Mouse (Mus musculus) lung, postnatal 0 days (tissue): ENCODE results near the gene Sucla2. TPM values are rescaled to one million over a fixed set of nuclear protein-coding genes. Genes with fewer than 3 reads are reported as not detected.
A peak's percentile ranks its signal among the peaks of the same experiment; 100 is the strongest.

Experiments used
- ATAC-seq: fragments of 200-750 bp; cut with Nextera tagmentation; 2 replicates; pipeline ENCODE4 v1.8.0; 2017; ENCODE audit warnings: moderate library complexity
- DNase-seq: peaks from one replicate; pipeline ENCODE4 v3.0.0-alpha.2; 2016; ENCODE audit warnings: low spot score
- H3K27ac ChIP-seq: fragments of 300-500 bp; sonication (generic); 2 replicates; pipeline ENCODE4 v1.5.1; 2014; ENCODE audit warnings: antibody characterized with exemption, mild to moderate bottlenecking, low read length, mixed read lengths
- H3K27me3 ChIP-seq: fragments of 300-500 bp; sonication (generic); replicated peaks from 2 replicates; pipeline ENCODE4 v1.6.1; 2014; ENCODE audit warnings: low read length, mixed read lengths; ENCODE audit not compliant: insufficient read depth
- H3K36me3 ChIP-seq: fragments of 300-500 bp; sonication (generic); 2 replicates; pipeline ENCODE4 v1.6.1; 2014; ENCODE audit warnings: low read length, mixed read lengths; ENCODE audit not compliant: insufficient read depth
- H3K4me1 ChIP-seq: fragments of 300-500 bp; sonication (generic); 2 replicates; pipeline ENCODE4 v1.6.1; 2014; ENCODE audit warnings: antibody characterized with exemption, low read depth, low read length, mixed read lengths; ENCODE audit not compliant: insufficient read depth
- H3K4me2 ChIP-seq: fragments of 300-500 bp; sonication (generic); replicated peaks from 2 replicates; pipeline ENCODE4 v1.6.1; 2014; ENCODE audit warnings: low read depth, mild to moderate bottlenecking, low read length, moderate library complexity, mixed read lengths
- H3K4me3 ChIP-seq: fragments of 300-500 bp; sonication (generic); 2 replicates; pipeline ENCODE4 v1.5.1; 2014; ENCODE audit warnings: low read depth, low read length
- H3K9ac ChIP-seq: fragments of 300-500 bp; sonication (generic); replicated peaks from 2 replicates; pipeline ENCODE4 v1.6.1; 2014; ENCODE audit warnings: low read depth, mild to moderate bottlenecking
- H3K9me3 ChIP-seq: fragments of 300-500 bp; sonication (generic); 2 replicates; pipeline ENCODE4 v1.6.1; 2016; ENCODE audit warnings: low read length, mixed read lengths
- CTCF ChIP-seq: IDR thresholded peaks from 2 replicates; pipeline ENCODE4 v1.5.1; 2016; ENCODE audit warnings: antibody characterized with exemption, mild to moderate bottlenecking
- EP300 ChIP-seq: IDR thresholded peaks from 2 replicates; pipeline ENCODE4 v1.6.1; 2016; ENCODE audit warnings: antibody characterized with exemption, mild to moderate bottlenecking, control low read depth
- WGBS: fragments of 180-500 bp; shearing (Covaris S2); extraction: QIAGEN DNeasy Blood & Tissue Kit; methylation state at CpG from one replicate; pipeline ENCODE4 v1.1.7; 2014; 5-methylcytosine and 5-hydroxymethylcytosine counted together
- polyA plus RNA-seq: library from polyadenylated mRNA; unstranded; fragments of >200 nt; fragmentation: Nextera tagmentation; extraction: Ambion mirVana; gene quantifications from 2 replicates; pipeline ENCODE4 v1.2.1, GENCODE M21; 2015

Sucla2 gene
- polyA plus RNA-seq, 1 experiment from 2014 or later, result 80.2 TPM

- WGBS, result 95% methylated on average over 5 of the region's 5 CpGs
- Histone ChIP-seq H3K27ac (no peak overlapping the region), H3K9ac (no peak overlapping the region), H3K4me3 (no peak overlapping the region), H3K9me3 (no peaks in the 10 kb centered on the region), H3K36me3 (0 out of 2 replicates have a peak, but pooled peaks cover 5% of the 10 kb centered on the region), H3K27me3 (no peaks in the 10 kb centered on the region), H3K4me1 (no peaks in the 10 kb centered on the region), H3K4me2 (no peak overlapping the region)
- no peak for TF ChIP-seq EP300
- no peak for TF ChIP-seq CTCF
- DNase-seq (no peak), ATAC-seq (no peak)
Observed at GRCm38 (mm10) chr14:73574053-73574452, 48.9 kb downstream of the Sucla2 start.

GRCm38 (mm10) chr14:73576336-73576735 lies 51.2 kb downstream of the Sucla2 start:
- Histone ChIP-seq H3K9ac (no peak overlapping the region), H3K4me3 (no peak overlapping the region), H3K27me3 (no peaks in the 10 kb centered on the region), H3K9me3 (no peaks in the 10 kb centered on the region), H3K4me2 (no peak overlapping the region), H3K4me1 (no peaks in the 10 kb centered on the region), H3K27ac (no peak overlapping the region), H3K36me3 (peaks cover 14% of the 10 kb centered on the region; the same call in 1 of the 2 replicates)
- TF ChIP-seq EP300 (no peak), CTCF (no peak)
- DNase-seq (no peak), ATAC-seq (no peak)

- 89% methylated on average over 1 of the region's 1 CpGs for WGBS
- Histone ChIP-seq H3K4me3 (no peak overlapping the region), H3K9ac (no peak overlapping the region), H3K4me2 (no peak overlapping the region), H3K27ac (no peak overlapping the region), H3K4me1 (no peaks in the 10 kb centered on the region), H3K9me3 (no peaks in the 10 kb centered on the region), H3K36me3 (peaks cover 15% of the 10 kb centered on the region), H3K27me3 (no peaks in the 10 kb centered on the region)
- DNase-seq (no peak), ATAC-seq (no peak)
- TF ChIP-seq CTCF (peak; percentile 47), EP300 (no peak)
Observed at GRCm38 (mm10) chr14:73588080-73588479, 63.0 kb downstream of the Sucla2 start.

- Histone ChIP-seq H3K27ac (no peak overlapping the region), H3K9ac (no peak overlapping the region), H3K27me3 (no peaks in the 10 kb centered on the region), H3K9me3 (no peaks in the 10 kb centered on the region), H3K4me3 (no peak overlapping the region), H3K4me2 (no peak overlapping the region), H3K4me1 (no peaks in the 10 kb centered on the region), H3K36me3 (peaks cover 15% of the 10 kb centered on the region; the same call in 1 of the 2 replicates)
- no peak for DNase-seq
- WGBS, result 70% methylated on average over 1 of the region's 1 CpGs
- no peak for TF ChIP-seq EP300
- TF ChIP-seq CTCF, result no peak
- no peak for ATAC-seq
Observed at GRCm38 (mm10) chr14:73592166-73592565, 67.0 kb downstream of the Sucla2 start.

GRCm38 (mm10) chr14:73599720-73600119 lies 74.6 kb downstream of the Sucla2 start:
- DNase-seq (no peak), ATAC-seq (no peak)
- Histone ChIP-seq H3K27ac (no peak overlapping the region), H3K4me2 (no peak overlapping the region), H3K9me3 (no peaks in the 10 kb centered on the region), H3K27me3 (no peaks in the 10 kb centered on the region), H3K36me3 (peaks cover 13% of the 10 kb centered on the region; the same call in 1 of the 2 replicates), H3K9ac (no peak overlapping the region), H3K4me1 (no peaks in the 10 kb centered on the region), H3K4me3 (no peak overlapping the region)
- WGBS, result 66% methylated on average over 8 of the region's 8 CpGs
- TF ChIP-seq CTCF (no peak), EP300 (no peak)

GRCm38 (mm10) chr14:73607732-73608131 lies 82.6 kb downstream of the Sucla2 start:
- peak; percentile 65 for TF ChIP-seq EP300
- TF ChIP-seq CTCF, result no peak
- Histone ChIP-seq H3K4me2 (no peak overlapping the region), H3K4me1 (no peaks in the 10 kb centered on the region), H3K27ac (no peak overlapping the region), H3K36me3 (no peaks in the 10 kb centered on the region), H3K4me3 (no peak overlapping the region), H3K27me3 (no peaks in the 10 kb centered on the region), H3K9ac (no peak overlapping the region), H3K9me3 (no peaks in the 10 kb centered on the region)
- 8% methylated on average over 4 of the region's 4 CpGs for WGBS
- ATAC-seq (peak; percentile 97), DNase-seq (peak; percentile 85)
